Mouse (Mus musculus): ENCODE measurements at regions not wholly inside any gene's neighbourhood (a gene's known extent, or its start where the extent isn't known, plus 50 kb on each side); places are given as distances from the start of the nearest gene placed in this dataset.

- no peak for TF ChIP-seq CHD1 (IDR thresholded peaks at IDR 0.05; ENCODE audit: low read depth, low read length)
- TF ChIP-seq NRF1 (IDR thresholded peaks at IDR 0.05; ENCODE audit: insufficient read depth, low read depth, low read length, poor library complexity, severe bottlenecking) = no peak
- no peak for TF ChIP-seq POLR2A (IDR thresholded peaks at IDR 0.05; ENCODE audit: control insufficient read depth in 1 of 2, insufficient read depth in 1 of 2, low read depth in 1 of 2, low read length in 2 of 2, poor library complexity in 1 of 2)
- no peak for TF ChIP-seq TAL1 (IDR thresholded peaks at IDR 0.05; ENCODE audit: low read length)
- TF ChIP-seq CTCF (IDR thresholded peaks at IDR 0.05 in 2 of 3, conservative IDR thresholded peaks at IDR 0.05 in 1 of 3; ENCODE audit: control insufficient read depth in 1 of 3, insufficient read depth in 1 of 3, low read depth in 2 of 3, low read length in 3 of 3, poor library complexity in 1 of 3, severe bottlenecking in 1 of 3) = no peak
- no peak for TF ChIP-seq NELFE (IDR thresholded peaks at IDR 0.05; ENCODE audit: low read depth, low read length)
- TF ChIP-seq SMC3 (IDR thresholded peaks at IDR 0.05; ENCODE audit: low read depth, low read length) = no peak
- no peak for TF ChIP-seq EP300 (IDR thresholded peaks at IDR 0.05; ENCODE audit: low read depth in 1 of 2, low read length in 2 of 2)
- TF ChIP-seq TCF12 (IDR thresholded peaks at IDR 0.05; ENCODE audit: low read depth, low read length) = no peak
These were observed 203.7 kb upstream of the Slc16a7 start for GRCm38 (mm10) chr10:125593006-125593405.
